Mouse (Mus musculus) hindbrain, embryonic 15.5 days (tissue): Measurements from ENCODE around the gene Ttc33. TPM values are rescaled to one million over a fixed set of nuclear protein-coding genes. Genes with fewer than 3 reads are reported as not detected.
A peak's percentile ranks its signal among the peaks of the same experiment; 100 is the strongest.
"Not testable (repeated sequence)": the region's sequence is repeated elsewhere in the genome, so short reads cannot be mapped to it uniquely, and the experiment has no call there.

Experiments used
- ATAC-seq: fragments of 200-750 bp; cut with Nextera tagmentation; 2 replicates; pipeline ENCODE4 v1.8.0; 2017; ENCODE audit warnings: low read depth, moderate number of reproducible peaks, moderate TSS enrichment; ENCODE audit not compliant: low FRiP score
- H3K27ac ChIP-seq: fragments of 300-500 bp; sonication (generic); replicated peaks from 2 replicates; pipeline ENCODE4 v1.5.1; 2015; ENCODE audit warnings: mild to moderate bottlenecking, inconsistent platforms
- H3K27me3 ChIP-seq: fragments of 300-500 bp; sonication (generic); 2 replicates; pipeline ENCODE4 v1.6.1; 2015; ENCODE audit warnings: control low read depth, inconsistent platforms
- H3K36me3 ChIP-seq: fragments of 300-500 bp; sonication (generic); 2 replicates; pipeline ENCODE4 v1.6.1; 2015; ENCODE audit warnings: control low read depth, inconsistent platforms
- H3K4me1 ChIP-seq: fragments of 300-500 bp; sonication (generic); replicated peaks from 2 replicates; pipeline ENCODE4 v1.6.1; 2015; ENCODE audit warnings: control low read depth, inconsistent platforms
- H3K4me2 ChIP-seq: fragments of 300-500 bp; sonication (generic); 2 replicates; pipeline ENCODE4 v1.6.1; 2015; ENCODE audit warnings: moderate library complexity, mild to moderate bottlenecking, inconsistent platforms
- H3K4me3 ChIP-seq: fragments of 300-500 bp; sonication (generic); 2 replicates; pipeline ENCODE4 v1.5.1; 2015; ENCODE audit warnings: mild to moderate bottlenecking, inconsistent platforms
- H3K9ac ChIP-seq: fragments of 300-500 bp; sonication (generic); 2 replicates; pipeline ENCODE4 v1.6.1; 2015; ENCODE audit warnings: inconsistent platforms
- H3K9me3 ChIP-seq: fragments of 300-500 bp; sonication (generic); 2 replicates; pipeline ENCODE4 v1.6.1; 2016; ENCODE audit warnings: control low read depth, inconsistent platforms
- WGBS: fragments of 180-500 bp; shearing (Covaris S2); methylation state at CpG from one replicate; pipeline ENCODE4 v1.1.7; 2015; 5-methylcytosine and 5-hydroxymethylcytosine counted together
- polyA plus RNA-seq: library from polyadenylated mRNA; unstranded; fragments of >200 nt; fragmentation: Nextera tagmentation; extraction: Ambion mirVana; gene quantifications from 2 replicates; pipeline ENCODE4 v1.2.1, GENCODE M21; 2015

Ttc33 gene
- polyA plus RNA-seq, 1 experiment from 2014 or later, result 50.4 TPM

GRCm38 (mm10) chr15:5188029-5188428 lies 2.7 kb downstream of the Ttc33 start:
- WGBS, result 95% methylated on average over 1 of the region's 1 CpGs
- ATAC-seq, result no peak
- Histone ChIP-seq H3K27ac (no peak overlapping the region), H3K9me3 (no peaks in the 10 kb centered on the region), H3K4me1 (peaks cover 26% of the 10 kb centered on the region), H3K4me3 (no peak overlapping the region), H3K36me3 (peaks cover 8% of the 10 kb centered on the region), H3K27me3 (no peaks in the 10 kb centered on the region), H3K9ac (no peak overlapping the region), H3K4me2 (no peak overlapping the region)

- Histone ChIP-seq H3K4me1 (peaks cover 20% of the 10 kb centered on the region), H3K27me3 (no peaks in the 10 kb centered on the region), H3K9me3 (no peaks in the 10 kb centered on the region), H3K36me3 (peaks cover 8% of the 10 kb centered on the region), H3K4me3 (no peak overlapping the region), H3K4me2 (no peak overlapping the region), H3K9ac (no peak overlapping the region), H3K27ac (no peak overlapping the region)
- no peak for ATAC-seq
- 66% methylated on average over 10 of the region's 10 CpGs for WGBS
Measured at GRCm38 (mm10) chr15:5189504-5190093, 4.3 kb downstream of the Ttc33 start.

- WGBS, result 87% methylated on average over 3 of the region's 3 CpGs
- Histone ChIP-seq H3K4me2 (no peak overlapping the region), H3K36me3 (peaks cover 8% of the 10 kb centered on the region), H3K4me3 (no peak overlapping the region), H3K27ac (no peak overlapping the region), H3K9ac (no peak overlapping the region), H3K27me3 (no peaks in the 10 kb centered on the region), H3K9me3 (no peaks in the 10 kb centered on the region), H3K4me1 (no peaks in the 10 kb centered on the region)
- no peak for ATAC-seq
Measured at GRCm38 (mm10) chr15:5193833-5194232, 8.5 kb downstream of the Ttc33 start.

GRCm38 (mm10) chr15:5194446-5194845 lies 9.1 kb downstream of the Ttc33 start:
- WGBS, result 92% methylated on average over 6 of the region's 6 CpGs
- no peak overlapping the region for H3K27ac ChIP-seq
- no peak overlapping the region for H3K9ac ChIP-seq
- no peaks in the 10 kb centered on the region for H3K27me3 ChIP-seq
- H3K4me2 ChIP-seq, result no peak overlapping the region
- H3K36me3 ChIP-seq, result peaks cover 8% of the 10 kb centered on the region
- no peaks in the 10 kb centered on the region for H3K4me1 ChIP-seq
- no peak overlapping the region for H3K4me3 ChIP-seq
- no peak for ATAC-seq
- H3K9me3 ChIP-seq, result no peaks in the 10 kb centered on the region

GRCm38 (mm10) chr15:5194931-5195330 lies 9.6 kb downstream of the Ttc33 start:
- Histone ChIP-seq H3K4me3 (no peak overlapping the region), H3K27ac (no peak overlapping the region), H3K27me3 (no peaks in the 10 kb centered on the region), H3K9me3 (no peaks in the 10 kb centered on the region), H3K36me3 (peaks cover 8% of the 10 kb centered on the region), H3K4me2 (no peak overlapping the region), H3K9ac (no peak overlapping the region), H3K4me1 (no peaks in the 10 kb centered on the region)
- 89% methylated on average over 9 of the region's 9 CpGs for WGBS
- no peak for ATAC-seq

GRCm38 (mm10) chr15:5195987-5196514 lies 10.7 kb downstream of the Ttc33 start:
- Histone ChIP-seq H3K36me3 (peaks cover under 1% of the 10 kb centered on the region), H3K4me2 (no peak overlapping the region), H3K27ac (no peak overlapping the region), H3K27me3 (no peaks in the 10 kb centered on the region), H3K4me3 (no peak overlapping the region), H3K9me3 (no peaks in the 10 kb centered on the region), H3K9ac (no peak overlapping the region), H3K4me1 (no peaks in the 10 kb centered on the region)
- no peak for ATAC-seq
- WGBS, result 61% methylated on average over 4 of the region's 4 CpGs

GRCm38 (mm10) chr15:5196691-5197090 lies 11.4 kb downstream of the Ttc33 start:
- Histone ChIP-seq H3K4me3 (no peak overlapping the region), H3K36me3 (no peaks in the 10 kb centered on the region), H3K9ac (no peak overlapping the region), H3K27ac (no peak overlapping the region), H3K9me3 (no peaks in the 10 kb centered on the region), H3K27me3 (no peaks in the 10 kb centered on the region), H3K4me2 (no peak overlapping the region), H3K4me1 (no peaks in the 10 kb centered on the region)
- WGBS, result 79% methylated on average over 4 of the region's 4 CpGs
- no peak for ATAC-seq

GRCm38 (mm10) chr15:5205222-5205621 lies 19.9 kb downstream of the Ttc33 start:
- Histone ChIP-seq H3K27ac (no peak overlapping the region), H3K4me1 (no peaks in the 10 kb centered on the region), H3K9ac (no peak overlapping the region), H3K9me3 (no peaks in the 10 kb centered on the region), H3K36me3 (no peaks in the 10 kb centered on the region), H3K4me3 (no peak overlapping the region), H3K27me3 (no peaks in the 10 kb centered on the region), H3K4me2 (no peak overlapping the region)
- ATAC-seq, result no peak
- WGBS, result 92% methylated on average over 9 of the region's 9 CpGs

- H3K4me1 ChIP-seq, result no peaks in the 10 kb centered on the region
- no peak overlapping the region for H3K9ac ChIP-seq
- peaks cover 7% of the 10 kb centered on the region; the same call in 1 of the 2 replicates for H3K36me3 ChIP-seq
- H3K27ac ChIP-seq, result no peak overlapping the region
- WGBS, result 91% methylated on average over 3 of the region's 3 CpGs
- H3K4me2 ChIP-seq, result no peak overlapping the region
- ATAC-seq, result no peak
- H3K9me3 ChIP-seq, result no peaks in the 10 kb centered on the region
- no peaks in the 10 kb centered on the region for H3K27me3 ChIP-seq
- H3K4me3 ChIP-seq, result no peak overlapping the region
Measured at GRCm38 (mm10) chr15:5209116-5209515, 23.8 kb downstream of the Ttc33 start.

GRCm38 (mm10) chr15:5220491-5220890 lies 35.2 kb downstream of the Ttc33 start:
- Histone ChIP-seq H3K9me3 (no peaks in the 10 kb centered on the region), H3K4me3 (no peak overlapping the region), H3K4me2 (no peak overlapping the region), H3K9ac (no peak overlapping the region), H3K27me3 (no peaks in the 10 kb centered on the region), H3K27ac (no peak overlapping the region), H3K36me3 (no peaks in the 10 kb centered on the region), H3K4me1 (no peaks in the 10 kb centered on the region)
- ATAC-seq, result no peak
- WGBS, result 82% methylated on average over 6 of the region's 6 CpGs

GRCm38 (mm10) chr15:5230746-5231145 lies 45.4 kb downstream of the Ttc33 start:
- not testable (repeated sequence) for H3K4me3 ChIP-seq, H3K36me3 ChIP-seq, H3K9me3 ChIP-seq, H3K4me2 ChIP-seq, H3K9ac ChIP-seq, H3K27me3 ChIP-seq, ATAC-seq, H3K4me1 ChIP-seq, H3K27ac ChIP-seq
- 90% methylated on average over 10 of the region's 10 CpGs for WGBS

GRCm38 (mm10) chr15:5234659-5235058 lies 49.3 kb downstream of the Ttc33 start:
- H3K9me3 ChIP-seq, result no peaks in the 10 kb centered on the region
- no peak overlapping the region for H3K9ac ChIP-seq
- no peaks in the 10 kb centered on the region for H3K36me3 ChIP-seq
- no peak overlapping the region for H3K4me2 ChIP-seq
- 0 out of 2 replicates have a peak, but pooled peaks cover 4% of the 10 kb centered on the region for H3K27me3 ChIP-seq
- H3K27ac ChIP-seq, result no peak overlapping the region
- 0 out of 2 replicates have a peak, but pooled peaks cover 3% of the 10 kb centered on the region for H3K4me1 ChIP-seq
- WGBS, result 90% methylated on average over 16 of the region's 16 CpGs
- no peak for ATAC-seq
- no peak overlapping the region for H3K4me3 ChIP-seq

- Histone ChIP-seq H3K9me3 (no peaks in the 10 kb centered on the region), H3K4me3 (no peak overlapping the region), H3K4me2 (peak overlapping the region; percentile 2; the same call in 1 of the 2 replicates), H3K27me3 (0 out of 2 replicates have a peak, but pooled peaks cover 6% of the 10 kb centered on the region), H3K4me1 (0 out of 2 replicates have a peak, but pooled peaks cover 3% of the 10 kb centered on the region), H3K36me3 (no peaks in the 10 kb centered on the region), H3K27ac (no peak overlapping the region), H3K9ac (no peak overlapping the region)
- no peak; the same call in 1 of the 2 replicates for ATAC-seq
- 46% methylated on average over 8 of the region's 8 CpGs for WGBS
Measured at GRCm38 (mm10) chr15:5235527-5235926, 50.2 kb downstream of the Ttc33 start.
